Mouse (Mus musculus) midbrain, embryonic 13.5 days (tissue): Measurements from ENCODE around the gene Rd3l. TPM values are rescaled to one million over a fixed set of nuclear protein-coding genes. Genes with fewer than 3 reads are reported as not detected.

Experiments used
- ATAC-seq: fragments of 200-750 bp; cut with Nextera tagmentation; 2 replicates; pipeline ENCODE4 v1.8.0; 2017; ENCODE audit warnings: mild to moderate bottlenecking, moderate TSS enrichment, moderate library complexity
- H3K27ac ChIP-seq: fragments of 300-500 bp; sonication (generic); 2 replicates; pipeline ENCODE4 v1.5.1; 2015; ENCODE audit warnings: inconsistent platforms, mild to moderate bottlenecking, moderate library complexity
- H3K27me3 ChIP-seq: fragments of 300-500 bp; sonication (generic); 2 replicates; pipeline ENCODE4 v1.6.1; 2015; ENCODE audit warnings: mild to moderate bottlenecking, inconsistent platforms
- H3K36me3 ChIP-seq: fragments of 300-500 bp; sonication (generic); 2 replicates; pipeline ENCODE4 v1.6.1; 2015; ENCODE audit warnings: mild to moderate bottlenecking, inconsistent platforms
- H3K4me1 ChIP-seq: fragments of 300-500 bp; sonication (generic); replicated peaks from 2 replicates; pipeline ENCODE4 v1.6.1; 2015; ENCODE audit warnings: inconsistent platforms
- H3K4me2 ChIP-seq: fragments of 300-500 bp; sonication (generic); replicated peaks from 2 replicates; pipeline ENCODE4 v1.6.1; 2015; ENCODE audit warnings: moderate library complexity, mild to moderate bottlenecking, inconsistent platforms
- H3K4me3 ChIP-seq: fragments of 300-500 bp; sonication (generic); replicated peaks from 2 replicates; pipeline ENCODE4 v1.5.1; 2015; ENCODE audit warnings: mild to moderate bottlenecking, inconsistent platforms
- H3K9ac ChIP-seq: fragments of 300-500 bp; sonication (generic); replicated peaks from 2 replicates; pipeline ENCODE4 v1.6.1; 2015; ENCODE audit warnings: mild to moderate bottlenecking, inconsistent platforms
- H3K9me3 ChIP-seq: fragments of 300-500 bp; sonication (generic); 2 replicates; pipeline ENCODE4 v1.6.1; 2016; ENCODE audit warnings: mild to moderate bottlenecking, inconsistent platforms
- WGBS: fragments of 180-500 bp; shearing (Covaris S2); methylation state at CpG from one replicate; pipeline ENCODE4 v1.1.7; 2015; 5-methylcytosine and 5-hydroxymethylcytosine counted together
- polyA plus RNA-seq: library from polyadenylated mRNA; unstranded; fragments of >200 nt; fragmentation: Nextera tagmentation; extraction: Ambion mirVana; gene quantifications from 2 replicates; pipeline ENCODE4 v1.2.1, GENCODE M21; 2015

Gene Rd3l
- not detected in 2 replicates for polyA plus RNA-seq

GRCm38 (mm10) chr12:111980887-111981367, at the start of gene Rd3l:
Gene Rd3l, minus strand, starts transcription at chr12:111981317.
- WGBS = 81% methylated on average over 6 of the region's 6 CpGs
- no peak for ATAC-seq
- Histone ChIP-seq H3K36me3 (no peaks in the 10 kb centered on the region), H3K9ac (no peak within 1 kb of the TSS), H3K4me2 (no peak within 1 kb of the TSS), H3K27me3 (no peaks in the 10 kb centered on the region), H3K4me3 (no peak within 1 kb of the TSS), H3K4me1 (peaks cover 7% of the 10 kb centered on the region; the same call in 1 of the 2 replicates), H3K9me3 (no peaks in the 10 kb centered on the region), H3K27ac (no peak within 1 kb of the TSS)

- H3K4me2 ChIP-seq = no peak overlapping the region
- no peak for ATAC-seq
- 81% methylated on average over 4 of the region's 4 CpGs for WGBS
- no peaks in the 10 kb centered on the region for H3K4me1 ChIP-seq
- H3K36me3 ChIP-seq = no peaks in the 10 kb centered on the region
- 0 out of 2 replicates have a peak, but pooled peaks cover 3% of the 10 kb centered on the region for H3K9me3 ChIP-seq
- no peak overlapping the region for H3K27ac ChIP-seq
- no peaks in the 10 kb centered on the region for H3K27me3 ChIP-seq
- no peak overlapping the region for H3K4me3 ChIP-seq
- H3K9ac ChIP-seq = no peak overlapping the region
Observed at GRCm38 (mm10) chr12:112027408-112027807, 46.3 kb upstream of the Rd3l start.

GRCm38 (mm10) chr12:112025907-112026645, 45.0 kb upstream of the Rd3l start:
- Histone ChIP-seq H3K4me3 (no peak overlapping the region), H3K9me3 (peaks cover 11% of the 10 kb centered on the region; the same call in 1 of the 2 replicates), H3K4me1 (no peaks in the 10 kb centered on the region), H3K4me2 (no peak overlapping the region), H3K36me3 (no peaks in the 10 kb centered on the region), H3K27me3 (no peaks in the 10 kb centered on the region), H3K27ac (no peak overlapping the region), H3K9ac (no peak overlapping the region)
- ATAC-seq = no peak
- 81% methylated on average over 14 of the region's 14 CpGs for WGBS

GRCm38 (mm10) chr12:112025457-112025856, 44.3 kb upstream of the Rd3l start:
- no peak overlapping the region for H3K4me3 ChIP-seq
- H3K36me3 ChIP-seq = no peaks in the 10 kb centered on the region
- H3K4me1 ChIP-seq = no peaks in the 10 kb centered on the region
- no peak overlapping the region for H3K9ac ChIP-seq
- no peak overlapping the region for H3K4me2 ChIP-seq
- ATAC-seq = no peak
- H3K27me3 ChIP-seq = no peaks in the 10 kb centered on the region
- H3K9me3 ChIP-seq = peaks cover 11% of the 10 kb centered on the region; the same call in 1 of the 2 replicates
- 92% methylated on average over 13 of the region's 13 CpGs for WGBS
- H3K27ac ChIP-seq = no peak overlapping the region

GRCm38 (mm10) chr12:112024581-112025310, 43.6 kb upstream of the Rd3l start:
- no peak overlapping the region for H3K4me3 ChIP-seq
- ATAC-seq = no peak

GRCm38 (mm10) chr12:112023306-112023705, 42.2 kb upstream of the Rd3l start:
- H3K4me3 ChIP-seq = no peak overlapping the region
- no peak for ATAC-seq
- 90% methylated on average over 2 of the region's 2 CpGs for WGBS

More at GRCm38 (mm10) chr12:112024581-112025310, 43.6 kb upstream of the Rd3l start:
- Histone ChIP-seq H3K4me1 (no peaks in the 10 kb centered on the region), H3K36me3 (no peaks in the 10 kb centered on the region), H3K27me3 (no peaks in the 10 kb centered on the region), H3K9ac (no peak overlapping the region), H3K27ac (no peak overlapping the region), H3K9me3 (peaks cover 15% of the 10 kb centered on the region), H3K4me2 (no peak overlapping the region)
- WGBS = 77% methylated on average over 17 of the region's 17 CpGs

GRCm38 (mm10) chr12:112016346-112016745, 35.2 kb upstream of the Rd3l start:
- H3K4me3 ChIP-seq = no peak overlapping the region
- WGBS = 85% methylated on average over 4 of the region's 4 CpGs
- H3K9me3 ChIP-seq = peaks cover 7% of the 10 kb centered on the region
- no peaks in the 10 kb centered on the region for H3K36me3 ChIP-seq
- peaks cover 12% of the 10 kb centered on the region for H3K4me1 ChIP-seq
- no peaks in the 10 kb centered on the region for H3K27me3 ChIP-seq
- no peak overlapping the region for H3K27ac ChIP-seq
- H3K9ac ChIP-seq = no peak overlapping the region
- ATAC-seq = no peak
- H3K4me2 ChIP-seq = no peak overlapping the region

More at GRCm38 (mm10) chr12:112023306-112023705, 42.2 kb upstream of the Rd3l start:
- no peaks in the 10 kb centered on the region for H3K4me1 ChIP-seq
- no peak overlapping the region for H3K27ac ChIP-seq
- H3K36me3 ChIP-seq = no peaks in the 10 kb centered on the region
- H3K27me3 ChIP-seq = no peaks in the 10 kb centered on the region
- H3K4me2 ChIP-seq = no peak overlapping the region
- peaks cover 15% of the 10 kb centered on the region for H3K9me3 ChIP-seq
- no peak overlapping the region for H3K9ac ChIP-seq

GRCm38 (mm10) chr12:112013271-112013801, 32.2 kb upstream of the Rd3l start:
- peak; percentile 62 for ATAC-seq
- no peaks in the 10 kb centered on the region for H3K36me3 ChIP-seq
- H3K9ac ChIP-seq = no peak overlapping the region
- peaks cover 12% of the 10 kb centered on the region for H3K4me1 ChIP-seq
- WGBS = 9% methylated on average over 14 of the region's 14 CpGs
- H3K4me3 ChIP-seq = peak overlapping the region; percentile 16
- H3K4me2 ChIP-seq = peak overlapping the region; percentile 49
- H3K9me3 ChIP-seq = no peaks in the 10 kb centered on the region
- H3K27me3 ChIP-seq = no peaks in the 10 kb centered on the region
- H3K27ac ChIP-seq = peak overlapping the region; percentile 67

GRCm38 (mm10) chr12:112012511-112013270, 31.6 kb upstream of the Rd3l start:
- no peak overlapping the region for H3K9ac ChIP-seq
- no peaks in the 10 kb centered on the region for H3K9me3 ChIP-seq
- H3K4me2 ChIP-seq = peak overlapping the region; percentile 49
- H3K4me3 ChIP-seq = peak overlapping the region; percentile 16
- WGBS = 17% methylated on average over 12 of the region's 12 CpGs
- no peaks in the 10 kb centered on the region for H3K36me3 ChIP-seq
- peaks cover 12% of the 10 kb centered on the region for H3K4me1 ChIP-seq
- H3K27ac ChIP-seq = peak overlapping the region; percentile 67; the same call in 1 of the 2 replicates
- ATAC-seq = peak; percentile 92
- H3K27me3 ChIP-seq = no peaks in the 10 kb centered on the region

- peak; percentile 40; the same call in 1 of the 2 replicates for ATAC-seq
- H3K27me3 ChIP-seq = no peaks in the 10 kb centered on the region
- no peaks in the 10 kb centered on the region for H3K4me1 ChIP-seq
- no peak overlapping the region for H3K4me3 ChIP-seq
- H3K4me2 ChIP-seq = no peak overlapping the region
- no peaks in the 10 kb centered on the region for H3K36me3 ChIP-seq
- H3K9ac ChIP-seq = no peak overlapping the region
- H3K27ac ChIP-seq = no peak overlapping the region
- 24% methylated on average over 8 of the region's 8 CpGs for WGBS
- H3K9me3 ChIP-seq = no peaks in the 10 kb centered on the region
Observed at GRCm38 (mm10) chr12:112001223-112001622, 20.1 kb upstream of the Rd3l start.

- Histone ChIP-seq H3K9ac (no peak overlapping the region), H3K36me3 (no peaks in the 10 kb centered on the region), H3K4me2 (no peak overlapping the region), H3K27me3 (no peaks in the 10 kb centered on the region), H3K4me1 (no peaks in the 10 kb centered on the region), H3K4me3 (no peak overlapping the region), H3K27ac (no peak overlapping the region), H3K9me3 (no peaks in the 10 kb centered on the region)
- WGBS = 94% methylated on average over 7 of the region's 7 CpGs
- no peak for ATAC-seq
Observed at GRCm38 (mm10) chr12:111999735-112000134, 18.6 kb upstream of the Rd3l start.
